Comparison of ENCODE assay signal across 8 mouse cellular contexts in the genomic region with DNA sequence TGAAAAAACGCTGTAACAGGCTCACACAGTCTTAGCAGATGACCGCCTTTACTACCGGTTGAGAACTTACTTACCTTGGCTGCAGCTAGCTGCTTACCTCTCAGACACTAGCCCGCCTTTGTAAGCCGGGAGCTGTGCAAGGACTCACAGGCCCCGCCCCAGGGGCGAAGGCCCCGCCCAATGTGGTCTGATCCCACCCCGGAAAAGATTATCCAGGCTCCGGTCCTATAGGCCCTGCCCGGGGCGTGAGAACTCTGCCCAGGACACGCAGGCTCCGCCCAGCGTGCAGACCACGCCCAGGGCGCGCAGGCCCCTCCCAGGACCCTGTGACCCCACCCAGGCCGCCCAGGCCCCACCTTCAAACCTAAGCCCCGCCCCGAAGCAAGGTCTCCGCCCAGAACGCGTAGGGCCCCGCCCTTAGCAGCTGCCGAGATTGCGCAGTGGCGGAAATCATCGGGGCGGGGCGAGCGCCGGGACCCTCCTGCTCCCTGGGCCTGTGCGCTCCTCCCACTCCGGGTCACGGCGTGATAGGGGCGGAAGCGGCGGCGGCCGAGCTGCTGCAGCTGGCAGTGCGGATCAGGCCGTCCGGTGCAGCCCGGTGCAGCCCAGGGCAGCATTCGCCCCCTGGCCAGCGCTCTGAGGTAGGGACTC. TPM values are rescaled to one million over a fixed set of nuclear protein-coding genes. Genes with fewer than 3 reads are reported as not detected.
A peak's percentile ranks its signal among the peaks of the same experiment; 100 is the strongest.
DNase-seq lines count a peak whose midpoint lies in the region; ATAC-seq and TF ChIP-seq lines count a peak whose summit lies in the region.

Kdm1b (plus strand) TSS at position 470 of the 651 bp plus-strand sequence.

- peak; percentile 99 for DNase-seq in 416B (ENCODE audit: low read depth)
- peak; percentile 98 for DNase-seq in heart, adult 8-10 months (ENCODE audit: low spot score)
- DNase-seq in kidney, adult 9 months: peak; percentile 100
- peak; percentile 96 for DNase-seq in limb, embryonic 14.5 days (ENCODE audit: low spot score)
- peak; percentile 97 for DNase-seq in midbrain, postnatal 0 days (ENCODE audit: low spot score)
- peak; percentile 97 to 98 for DNase-seq in spleen, postnatal 14 days (ENCODE audit: low spot score in 2 of 2)

- TF ChIP-seq CTCF in bone marrow, adult 2 months (IDR thresholded peaks at IDR 0.05; ENCODE audit: control insufficient read depth, insufficient read depth, low read length): no peak
- TF ChIP-seq CTCF in midbrain, postnatal 0 days (IDR thresholded peaks at IDR 0.05): no peak

- under 1% methylated on average over 48 of the region's 48 CpGs for WGBS in bone marrow, adult 2 months
- WGBS in embryonic facial prominence, embryonic 15.5 days: under 1% methylated on average over 48 of the region's 48 CpGs
- under 1% methylated on average over 39 of the region's 48 CpGs for WGBS in limb, embryonic 14.5 days
- under 1% methylated on average over 47 of the region's 48 CpGs for WGBS in midbrain, postnatal 0 days

- H3K27me3 ChIP-seq in embryonic facial prominence, embryonic 15.5 days: no peaks in the 10 kb centered on the region
- H3K27me3 ChIP-seq in limb, embryonic 14.5 days (ENCODE audit: control insufficient read depth, insufficient read depth, low read length): no peaks in the 10 kb centered on the region
- no peaks in the 10 kb centered on the region for H3K27me3 ChIP-seq in midbrain, postnatal 0 days (ENCODE audit: insufficient read depth, low read length)

- peak; percentile 79; the same call in 1 of the 2 replicates for TF ChIP-seq POLR2A in bone marrow, adult 2 months (IDR thresholded peaks at IDR 0.05; ENCODE audit: borderline replicate concordance, control insufficient read depth, low read depth, low read length)
- TF ChIP-seq POLR2A in limb, embryonic 14.5 days (IDR thresholded peaks at IDR 0.05; ENCODE audit: borderline replicate concordance, extremely low read depth, insufficient read depth, insufficient read length): peak; percentile 71; the same call in 1 of the 2 replicates

- peak within 1 kb of the TSS; percentile 67 for H3K27ac ChIP-seq in bone marrow, adult 2 months (ENCODE audit: control insufficient read depth, insufficient read depth, low read depth, low read length, poor library complexity)
- peak within 1 kb of the TSS; percentile 80 for H3K27ac ChIP-seq in embryonic facial prominence, embryonic 15.5 days (replicated peaks)
- H3K27ac ChIP-seq in limb, embryonic 14.5 days (replicated peaks; ENCODE audit: low read depth, low read length): peak within 1 kb of the TSS; percentile 48; the same call in 1 of the 2 replicates
- H3K27ac ChIP-seq in midbrain, postnatal 0 days (ENCODE audit: low read depth, low read length): peak within 1 kb of the TSS; percentile 71

- H3K9me3 ChIP-seq in embryonic facial prominence, embryonic 15.5 days (replicated peaks): no peaks in the 10 kb centered on the region
- no peaks in the 10 kb centered on the region for H3K9me3 ChIP-seq in limb, embryonic 14.5 days (ENCODE audit: control insufficient read depth, low read length)
- H3K9me3 ChIP-seq in midbrain, postnatal 0 days (ENCODE audit: low read length): no peaks in the 10 kb centered on the region

- ATAC-seq in embryonic facial prominence, embryonic 15.5 days (ENCODE audit: insufficient number of reproducible peaks, low FRiP score, low TSS enrichment, low read depth): peak; percentile 96
- peak; percentile 96 for ATAC-seq in limb, embryonic 14.5 days (ENCODE audit: low FRiP score, low read depth)
- ATAC-seq in midbrain, postnatal 0 days (ENCODE audit: low FRiP score): peak; percentile 94

- H3K9ac ChIP-seq in embryonic facial prominence, embryonic 15.5 days: peak within 1 kb of the TSS; percentile 52
- peak within 1 kb of the TSS; percentile 65 for H3K9ac ChIP-seq in limb, embryonic 14.5 days (ENCODE audit: low read depth, low read length, severe bottlenecking)
- peak within 1 kb of the TSS; percentile 75 for H3K9ac ChIP-seq in midbrain, postnatal 0 days (replicated peaks; ENCODE audit: low read length, poor library complexity, severe bottlenecking)

- H3K36me3 ChIP-seq in embryonic facial prominence, embryonic 15.5 days: no peaks in the 10 kb centered on the region
- H3K36me3 ChIP-seq in limb, embryonic 14.5 days (ENCODE audit: control insufficient read depth, insufficient read depth, low read length): no peaks in the 10 kb centered on the region
- H3K36me3 ChIP-seq in midbrain, postnatal 0 days (ENCODE audit: insufficient read depth, low read length): no peaks in the 10 kb centered on the region

- H3K4me2 ChIP-seq in embryonic facial prominence, embryonic 15.5 days (replicated peaks): peak within 1 kb of the TSS; percentile 99
- peak within 1 kb of the TSS; percentile 97 for H3K4me2 ChIP-seq in limb, embryonic 14.5 days (replicated peaks; ENCODE audit: low read depth, low read length, severe bottlenecking)
- peak within 1 kb of the TSS; percentile 97 for H3K4me2 ChIP-seq in midbrain, postnatal 0 days (ENCODE audit: low read depth, low read length, poor library complexity, severe bottlenecking)

- H3K4me1 ChIP-seq in bone marrow, adult 2 months (ENCODE audit: control insufficient read depth, insufficient read depth, low read length): no peaks in the 10 kb centered on the region
- peaks cover 13% of the 10 kb centered on the region for H3K4me1 ChIP-seq in embryonic facial prominence, embryonic 15.5 days
- peaks cover 10% of the 10 kb centered on the region; the same call in 1 of the 2 replicates for H3K4me1 ChIP-seq in limb, embryonic 14.5 days (ENCODE audit: control insufficient read depth, insufficient read depth, low read length)
- no peaks in the 10 kb centered on the region for H3K4me1 ChIP-seq in midbrain, postnatal 0 days (ENCODE audit: insufficient read depth, low read length)

- peak within 1 kb of the TSS; percentile 71 for H3K4me3 ChIP-seq in bone marrow, adult 2 months (replicated peaks; ENCODE audit: control insufficient read depth, low read depth, low read length)
- peak within 1 kb of the TSS; percentile 88 for H3K4me3 ChIP-seq in embryonic facial prominence, embryonic 15.5 days (replicated peaks)
- peak within 1 kb of the TSS; percentile 63 for H3K4me3 ChIP-seq in limb, embryonic 14.5 days (replicated peaks; ENCODE audit: low read length)
- peak within 1 kb of the TSS; percentile 89 for H3K4me3 ChIP-seq in midbrain, postnatal 0 days (ENCODE audit: low read depth, low read length)

RNA-seq across cellular contexts. Expression of gene Kdm1b, which starts in this region (rescaled TPM):
- 4.9 and 8.5 TPM in 2 replicates for polyA plus RNA-seq in bone marrow, adult 2 months (2011; ENCODE audit: insufficient read depth, insufficient read length, low replicate concordance, missing spikeins)
- polyA plus RNA-seq in embryonic facial prominence, embryonic 15.5 days (2015; fragmentation: Nextera tagmentation; extraction: Ambion mirVana): 10.6 and 12.7 TPM in 2 replicates
- total RNA-seq in heart, adult 8-10 months (2022): 10 to 100 TPM in 3 of 4 experiments, 1 to 10 TPM in 1; 9.0 to 12.2 (median 11.1) TPM
- polyA plus RNA-seq in limb, embryonic 14.5 days (2012; rRNA removed): 10.8 and 11.8 TPM in 2 replicates
- polyA plus RNA-seq in limb, embryonic 14.5 days (2014; fragmentation: Nextera tagmentation; extraction: Ambion mirVana): 12.8 and 15.9 TPM in 2 replicates
- total RNA-seq in midbrain, postnatal 0 days (2014; rRNA removed): 24.9 and 26.9 TPM in 2 replicates
- polyA plus RNA-seq in midbrain, postnatal 0 days (2015; fragmentation: Nextera tagmentation; extraction: Ambion mirVana): 14.1 and 14.4 TPM in 2 replicates

Comparison
In these comparisons a context has a peak if more than half of its experiments do, and no peak if none do; other contexts are left out.
1. Peak in every context shown above with its lines: DNase-seq, ATAC-seq, H3K4me3 ChIP-seq and H3K27ac ChIP-seq.